Mouse (Mus musculus) layer of hippocampus, postnatal 36 days (tissue): Measurements from ENCODE around the gene Serpina3g. TPM values are rescaled to one million over a fixed set of nuclear protein-coding genes. Genes with fewer than 3 reads are reported as not detected.

Source experiments
- DNase-seq, 2 experiments: peaks; one replicate each; pipeline ENCODE4 v3.0.0; 2022
- total RNA-seq, 2 experiments: library from RNA; stranded (reverse); gene quantifications; 2 replicates each; pipeline ENCODE4 v1.2.3; 2021

The Serpina3g gene
- total RNA-seq, 2 experiments from 2014 or later, result 1.6 to 3.4 TPM

GRCm38 (mm10) chr12:104283380-104283779 is 47.3 kb downstream of the Serpina3g start:
- peak in 1 of 2 experiments; percentile 16 for DNase-seq

- no peak for DNase-seq
Observed at GRCm38 (mm10) chr12:104288336-104288735, 52.3 kb downstream of the Serpina3g start.

DNA sequence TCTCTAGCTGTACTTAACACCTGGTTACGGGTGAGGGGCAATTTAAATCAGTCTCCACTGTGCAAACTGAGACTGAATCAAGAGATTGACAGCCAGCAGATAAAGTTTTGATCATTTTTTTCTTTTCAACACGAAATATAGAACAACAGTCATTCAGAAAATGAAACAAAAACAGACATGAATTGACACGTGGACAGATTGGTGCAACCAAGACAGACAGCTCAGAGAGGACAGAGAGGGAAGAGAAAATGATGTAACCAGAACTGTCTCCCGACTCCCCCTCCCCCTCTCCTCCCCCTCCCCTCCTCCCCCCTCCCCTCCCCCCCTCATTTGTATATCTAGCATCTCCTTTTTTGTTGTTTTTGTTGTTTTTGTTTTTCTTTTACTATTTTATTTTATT is 53.8 kb downstream of the Serpina3g start:
- DNase-seq, result no peak

Other genes with a start within 250 kb of the Serpina3g start
- gene Serpina11, start 246.3 kb upstream of the Serpina3g start, total RNA-seq, result not detected
- gene Serpina9, start 222.5 kb upstream of the Serpina3g start, total RNA-seq, result under 1 TPM in 1 of 2 experiments, not detected in 1; 0.37 TPM
- gene Serpina12, start 191.8 kb upstream of the Serpina3g start, total RNA-seq, result under 1 TPM in 1 of 2 experiments, not detected in 1; 0.12 TPM
- gene Serpina5, start 135.1 kb upstream of the Serpina3g start, total RNA-seq, result not detected
- not detected for gene Serpina3a, start 123.5 kb upstream of the Serpina3g start, total RNA-seq
- gene Serpina3b, start 108.2 kb upstream of the Serpina3g start, total RNA-seq, result not detected
- under 1 TPM; 0.23 to 0.45 TPM for gene Serpina3c, start 82.4 kb upstream of the Serpina3g start, total RNA-seq
- gene Serpina3f, start 21.7 kb upstream of the Serpina3g start, total RNA-seq, result under 1 TPM in 1 of 2 experiments, not detected in 1; 0.78 TPM
- 1 to 10 TPM in 1 of 2 experiments, not detected in 1; 1.2 TPM for gene Serpina3i, start 26.9 kb downstream of the Serpina3g start, total RNA-seq
- gene Serpina3j, start 78.3 kb downstream of the Serpina3g start, total RNA-seq, result not detected
- gene Serpina3k, start 102.2 kb downstream of the Serpina3g start, total RNA-seq, result not detected
- gene Serpina3m, start 102.2 kb downstream of the Serpina3g start, total RNA-seq, result under 1 TPM; 0.30 to 0.47 TPM
- gene Serpina3n, start 170.5 kb downstream of the Serpina3g start, total RNA-seq, result 10 to 100 TPM; 72.9 to 78.6 TPM
- gene Gsc, start 237.1 kb downstream of the Serpina3g start, total RNA-seq, result not detected